Mouse (Mus musculus) C2C12 (cell line): ENCODE data around the gene Ubap1l. TPM values are rescaled to one million over a fixed set of nuclear protein-coding genes. Genes with fewer than 3 reads are reported as not detected.

Experiments
- H3K27me3 ChIP-seq: one replicate; pipeline ENCODE4 v1.6.1; 2011; ENCODE audit not compliant: control insufficient read depth, insufficient read depth, insufficient read length
- H3K36me3 ChIP-seq: one replicate; pipeline ENCODE4 v1.6.1; 2011; ENCODE audit not compliant: control insufficient read depth, insufficient read depth
- H3K4me3 ChIP-seq: one replicate; pipeline ENCODE4 v1.5.1; 2011; ENCODE audit warnings: mild to moderate bottlenecking, control low read depth; ENCODE audit not compliant: poor library complexity, insufficient read depth, severe bottlenecking
- H3K79me2 ChIP-seq: one replicate; pipeline ENCODE4 v1.6.1; 2011; ENCODE audit not compliant: control insufficient read depth, insufficient read depth
- H3K79me3 ChIP-seq: one replicate; pipeline ENCODE4 v1.6.1; 2011; ENCODE audit warnings: low read depth, control low read depth
- H3ac ChIP-seq: one replicate; pipeline ENCODE3; 2011; ENCODE audit warnings: low read depth; ENCODE audit not compliant: control insufficient read depth, insufficient read length
- CEBPB ChIP-seq: IDR thresholded peaks from one replicate; pipeline ENCODE4 v1.6.1; 2011; ENCODE audit warnings: low read depth, mild to moderate bottlenecking, control low read depth, moderate library complexity
- CTCF ChIP-seq: IDR thresholded peaks from one replicate; pipeline ENCODE4 v1.5.1; 2011; ENCODE audit not compliant: control insufficient read depth, insufficient read depth, insufficient read length
- FOSL1 ChIP-seq: IDR thresholded peaks from one replicate; pipeline ENCODE4 v1.8.0; 2011; ENCODE audit warnings: mild to moderate bottlenecking, low read length; ENCODE audit not compliant: poor library complexity, insufficient read depth, severe bottlenecking
- MAX ChIP-seq: IDR thresholded peaks from one replicate; pipeline ENCODE4 v1.6.1; 2011; ENCODE audit warnings: mild to moderate bottlenecking, control low read depth
- MYOD1 ChIP-seq: IDR thresholded peaks from one replicate; pipeline ENCODE4 v1.6.1; 2011; ENCODE audit warnings: low read depth; ENCODE audit not compliant: control insufficient read depth, insufficient read length
- MYOG ChIP-seq: IDR thresholded peaks from one replicate; pipeline ENCODE4 v1.6.1; 2011; ENCODE audit not compliant: control insufficient read depth, insufficient read length; ENCODE audit errors: extremely low read depth
- USF1 ChIP-seq: IDR thresholded peaks from one replicate; pipeline ENCODE4 v1.6.1; 2011; ENCODE audit warnings: low read depth, mild to moderate bottlenecking, control low read depth, moderate library complexity
- polyA plus RNA-seq: library from polyadenylated mRNA; unstranded; fragments of >200 nt; fragmentation: generic; extraction: Trizol; gene quantifications from one replicate; pipeline ENCODE4 v1.2.1, GENCODE M21; 2012; ENCODE audit warnings: missing spikeins

Gene Ubap1l
- polyA plus RNA-seq, 1 experiment, result 0.21 TPM

- Histone ChIP-seq H3K79me3 (no peaks in the 10 kb centered on the region), H3K79me2 (no peaks in the 10 kb centered on the region), H3ac (no peak overlapping the region), H3K27me3 (peaks cover 4% of the 10 kb centered on the region), H3K4me3 (no peak overlapping the region), H3K36me3 (no peaks in the 10 kb centered on the region)
- TF ChIP-seq CTCF, result no peak
- no peak for TF ChIP-seq FOSL1
- no peak for TF ChIP-seq USF1
- no peak for TF ChIP-seq MYOD1
- TF ChIP-seq MYOG, result no peak
- no peak for TF ChIP-seq MAX
- no peak for TF ChIP-seq CEBPB
Observed at GRCm38 (mm10) chr9:65424393-65424792, 63.6 kb downstream of the Ubap1l start.

- Histone ChIP-seq H3K4me3 (no peak overlapping the region), H3K36me3 (no peaks in the 10 kb centered on the region), H3ac (no peak overlapping the region), H3K27me3 (peaks cover 4% of the 10 kb centered on the region), H3K79me2 (no peaks in the 10 kb centered on the region), H3K79me3 (no peaks in the 10 kb centered on the region)
- no peak for TF ChIP-seq MAX
- TF ChIP-seq CTCF, result no peak
- TF ChIP-seq FOSL1, result no peak
- no peak for TF ChIP-seq MYOD1
Observed at GRCm38 (mm10) chr9:65427511-65427910, 66.7 kb downstream of the Ubap1l start.

- peaks cover 3% of the 10 kb centered on the region for H3K27me3 ChIP-seq
- TF ChIP-seq FOSL1 (no peak), MYOD1 (no peak), CTCF (no peak), MAX (no peak), MYOG (no peak), CEBPB (no peak), USF1 (no peak)
- H3K4me3 ChIP-seq, result no peak overlapping the region
- no peaks in the 10 kb centered on the region for H3K79me2 ChIP-seq
- H3K36me3 ChIP-seq, result no peaks in the 10 kb centered on the region
- H3ac ChIP-seq, result no peak overlapping the region
- H3K79me3 ChIP-seq, result no peaks in the 10 kb centered on the region
Observed at GRCm38 (mm10) chr9:65428003-65428402, 67.2 kb downstream of the Ubap1l start.

Other genes starting within 250 kb of the Ubap1l start
- not detected for gene Igdcc3, start 219.9 kb upstream of the Ubap1l start, polyA plus RNA-seq
- 2.1 TPM for gene Parp16, start 165.7 kb upstream of the Ubap1l start, polyA plus RNA-seq
- gene Cilp, start 95.9 kb upstream of the Ubap1l start, polyA plus RNA-seq, result 0.01 TPM
- 9.3 TPM for gene Clpx, start 66.8 kb upstream of the Ubap1l start, polyA plus RNA-seq
- gene Pdcd7, start 14.9 kb upstream of the Ubap1l start, polyA plus RNA-seq, result 9.7 TPM
- gene Kbtbd13, start 30.6 kb downstream of the Ubap1l start, polyA plus RNA-seq, result not detected
- gene Rasl12, start 37.5 kb downstream of the Ubap1l start, polyA plus RNA-seq, result 0.05 TPM
- gene Slc51b, start 61.9 kb downstream of the Ubap1l start, polyA plus RNA-seq, result not detected
- 7.1 TPM for gene Mtfmt, start 74.7 kb downstream of the Ubap1l start, polyA plus RNA-seq
- 44.4 TPM for gene Spg21, start 99.9 kb downstream of the Ubap1l start, polyA plus RNA-seq
- not detected for gene Ankdd1a, start 159.2 kb downstream of the Ubap1l start, polyA plus RNA-seq
- 23.3 TPM for gene Plekho2, start 219.0 kb downstream of the Ubap1l start, polyA plus RNA-seq
- gene Pif1, start 226.1 kb downstream of the Ubap1l start, polyA plus RNA-seq, result 10.8 TPM